Mouse (Mus musculus) testis, adult 2 months (tissue): ENCODE measurements at regions not wholly inside any gene's neighbourhood (a gene's known extent, or its start where the extent isn't known, plus 50 kb on each side); places are given as distances from the start of the nearest gene placed in this dataset.

Experiments
- CTCF ChIP-seq: fragments of 200-500 bp; IDR thresholded peaks from 2 replicates; pipeline ENCODE4 v1.5.1; 2012; ENCODE audit warnings: low read depth, mild to moderate bottlenecking, inconsistent platforms, low read length, moderate library complexity; ENCODE audit not compliant: control insufficient read depth, insufficient read depth, insufficient replicate concordance
- POLR2A ChIP-seq: fragments of 200-500 bp; IDR thresholded peaks from 2 replicates; pipeline ENCODE4 v1.6.1; 2012; ENCODE audit warnings: low read depth, mild to moderate bottlenecking, inconsistent platforms, low read length, moderate library complexity; ENCODE audit not compliant: control insufficient read depth

- TF ChIP-seq CTCF (no peak), POLR2A (no peak)
These were observed 280.7 kb upstream of the Ptbp2 start for GRCm38 (mm10) chr3:120064854-120065480.
